Mouse (Mus musculus): Measurements from ENCODE around the gene Tmem80.

GRCm38 (mm10) chr7:141343696-141344095 is 16.2 kb downstream of the Tmem80 start:
- TF ChIP-seq MYOD1 (IDR thresholded peaks at IDR 0.05; ENCODE audit: control insufficient read depth in 1 of 3, insufficient read length in 2 of 3, low read depth in 2 of 3) (no peak), MAX (IDR thresholded peaks at IDR 0.05; ENCODE audit: low read depth) (no peak), E2F4 (IDR thresholded peaks at IDR 0.05; ENCODE audit: insufficient read depth) (no peak), POLR2A (IDR thresholded peaks at IDR 0.05; ENCODE audit: insufficient read length, low read depth) (no peak), POLR2AphosphoS2 (IDR thresholded peaks at IDR 0.05; ENCODE audit: insufficient read length, low read depth) (no peak), USF1 (IDR thresholded peaks at IDR 0.05; ENCODE audit: low read depth) (no peak)

Measured in myocyte (in vitro differentiated cells).